Mouse (Mus musculus) thymus, adult 2 months (tissue): Measurements from ENCODE around the gene Btnl2. TPM values are rescaled to one million over a fixed set of nuclear protein-coding genes. Genes with fewer than 3 reads are reported as not detected.

Experiments
- DNase-seq: peaks from one replicate; pipeline ENCODE4 v3.0.0; 2021
- H3K27ac ChIP-seq: fragments of 200-500 bp; 2 replicates; pipeline ENCODE4 v1.5.1; 2012; ENCODE audit warnings: low read length, control low read depth; ENCODE audit not compliant: control insufficient read depth, insufficient read depth
- H3K27me3 ChIP-seq: fragments of 200-500 bp; 2 replicates; pipeline ENCODE4 v1.6.1; 2012; ENCODE audit warnings: mild to moderate bottlenecking, low read length, moderate library complexity, mixed read lengths; ENCODE audit not compliant: control insufficient read depth, insufficient read depth
- H3K36me3 ChIP-seq: fragments of 200-500 bp; 2 replicates; pipeline ENCODE4 v1.6.1; 2012; ENCODE audit warnings: mild to moderate bottlenecking, low read length, moderate library complexity; ENCODE audit not compliant: control insufficient read depth, insufficient read depth
- H3K4me1 ChIP-seq: fragments of 200-500 bp; replicated peaks from 2 replicates; pipeline ENCODE4 v1.6.1; 2012; ENCODE audit warnings: low read length; ENCODE audit not compliant: control insufficient read depth, insufficient read depth
- H3K4me3 ChIP-seq: fragments of 200-500 bp; 2 replicates; pipeline ENCODE4 v1.5.1; 2012; ENCODE audit warnings: mild to moderate bottlenecking, low read length, control low read depth, moderate library complexity; ENCODE audit not compliant: control insufficient read depth, insufficient read depth
- CTCF ChIP-seq: fragments of 200-500 bp; IDR thresholded peaks from 2 replicates; pipeline ENCODE4 v1.5.1; 2012; ENCODE audit warnings: mild to moderate bottlenecking, control low read depth, low read length, moderate library complexity, borderline replicate concordance; ENCODE audit not compliant: control insufficient read depth, poor library complexity, insufficient read depth; ENCODE audit errors: extremely low read depth
- POLR2A ChIP-seq: fragments of 200-500 bp; IDR thresholded peaks from 2 replicates; pipeline ENCODE4 v1.6.1; 2012; ENCODE audit warnings: mild to moderate bottlenecking, low read length, control low read depth, moderate library complexity; ENCODE audit not compliant: control insufficient read depth, poor library complexity, insufficient read depth; ENCODE audit errors: extremely low read depth
- WGBS: fragments of 180-500 bp; shearing (Covaris S2); methylation state at CpG from one replicate; pipeline ENCODE4 v1.1.7; 2018; 5-methylcytosine and 5-hydroxymethylcytosine counted together
- polyA plus RNA-seq: library from polyadenylated mRNA; depleted of rRNA; stranded (reverse); fragments of >200 nt; gene quantifications from 2 replicates; pipeline ENCODE4 v1.2.3, GENCODE M21; 2012

Btnl2 gene
- polyA plus RNA-seq, 1 experiment, result 1.4 TPM

DNA sequence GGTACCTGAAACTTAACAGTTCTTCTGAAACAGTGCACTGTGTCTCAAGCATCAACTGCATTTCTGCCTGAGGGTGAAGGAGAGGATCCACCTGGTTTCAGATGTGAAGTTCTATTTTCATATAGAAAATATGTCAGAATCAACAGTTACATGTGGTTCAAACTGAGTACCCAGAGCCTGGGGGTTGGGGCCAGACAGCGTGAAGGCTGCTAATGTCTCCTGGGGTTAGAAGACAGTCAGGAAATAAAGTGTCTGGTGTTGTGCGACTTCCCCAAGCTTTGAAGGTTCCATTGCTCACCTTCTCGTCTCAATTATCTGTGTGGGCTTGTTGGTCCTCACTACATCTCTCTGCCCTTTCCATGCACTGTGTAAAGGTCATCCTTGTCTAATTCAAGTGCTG lies 28.2 kb upstream of the Btnl2 start:
- TF ChIP-seq CTCF (no peak), POLR2A (no peak)
- Histone ChIP-seq H3K4me3 (no peak overlapping the region), H3K4me1 (peaks cover 7% of the 10 kb centered on the region), H3K36me3 (no peaks in the 10 kb centered on the region), H3K27me3 (no peaks in the 10 kb centered on the region), H3K27ac (no peak overlapping the region)
- 65% methylated on average over 3 of the region's 3 CpGs for WGBS
- DNase-seq, result no peak

GRCm38 (mm10) chr17:34329807-34330206 lies 24.8 kb upstream of the Btnl2 start:
- H3K4me1 ChIP-seq, result peaks cover 7% of the 10 kb centered on the region
- DNase-seq, result no peak
- TF ChIP-seq POLR2A, result no peak
- no peak for TF ChIP-seq CTCF
- WGBS, result 11% methylated on average over 2 of the region's 2 CpGs
- H3K27me3 ChIP-seq, result no peaks in the 10 kb centered on the region
- H3K36me3 ChIP-seq, result no peaks in the 10 kb centered on the region
- H3K4me3 ChIP-seq, result no peak overlapping the region
- H3K27ac ChIP-seq, result no peak overlapping the region; the same call in 1 of the 2 replicates

- Histone ChIP-seq H3K4me3 (no peak overlapping the region), H3K27ac (no peak overlapping the region), H3K27me3 (no peaks in the 10 kb centered on the region), H3K36me3 (no peaks in the 10 kb centered on the region), H3K4me1 (peaks cover 7% of the 10 kb centered on the region)
- 97% methylated on average over 1 of the region's 1 CpGs for WGBS
- no peak for TF ChIP-seq POLR2A
- no peak for TF ChIP-seq CTCF
- no peak for DNase-seq
These were observed 23.4 kb upstream of the Btnl2 start for GRCm38 (mm10) chr17:34331200-34331599.

DNA sequence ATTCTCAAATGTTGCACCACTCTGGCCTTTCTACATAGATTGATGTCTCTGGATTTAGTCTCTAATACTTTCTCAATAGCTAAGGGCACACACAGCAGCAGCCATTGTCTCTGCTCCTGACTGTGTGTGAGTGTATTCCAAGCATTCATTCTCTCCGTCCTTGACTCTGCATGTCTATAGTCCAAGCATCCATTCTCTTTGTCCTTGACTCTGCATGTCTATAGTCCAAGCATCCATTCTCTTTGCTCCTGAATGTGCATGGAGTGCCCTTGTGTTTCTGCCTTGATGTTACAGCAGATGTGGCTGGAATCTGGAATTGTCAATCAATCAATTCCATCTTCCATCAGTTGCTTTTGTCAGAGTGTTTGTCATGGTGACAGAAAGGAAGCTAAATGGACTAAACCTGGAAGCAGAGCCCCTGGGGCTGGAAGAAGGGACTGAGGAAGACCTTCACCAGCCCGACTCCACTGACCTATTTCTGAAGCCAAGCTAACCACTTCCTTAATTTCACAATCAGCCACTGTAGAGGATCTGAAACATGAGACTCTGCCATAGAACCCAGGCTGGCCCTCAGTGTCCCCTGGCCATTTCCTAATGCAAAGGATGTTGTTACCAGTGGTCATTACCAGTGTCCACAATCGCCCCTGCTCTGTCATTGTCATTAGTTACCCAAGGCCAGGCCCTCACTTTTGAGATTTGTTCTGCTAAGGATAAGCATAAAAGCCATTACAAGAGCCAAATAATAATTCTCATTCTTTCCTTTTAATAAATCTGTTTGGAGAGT lies 13.8 kb upstream of the Btnl2 start:
- H3K27me3 ChIP-seq, result no peaks in the 10 kb centered on the region
- DNase-seq, result no peak

GRCm38 (mm10) chr17:34344882-34345281 lies 9.7 kb upstream of the Btnl2 start:
- WGBS, result 95% methylated on average over 4 of the region's 4 CpGs

More for the DNA sequence above, 13.8 kb upstream of the Btnl2 start:
- no peaks in the 10 kb centered on the region for H3K36me3 ChIP-seq
- no peak overlapping the region for H3K4me3 ChIP-seq
- H3K4me1 ChIP-seq, result no peaks in the 10 kb centered on the region
- H3K27ac ChIP-seq, result no peak overlapping the region
- WGBS, result 35% methylated on average over 3 of the region's 3 CpGs
- TF ChIP-seq CTCF (no peak), POLR2A (no peak)

DNA sequence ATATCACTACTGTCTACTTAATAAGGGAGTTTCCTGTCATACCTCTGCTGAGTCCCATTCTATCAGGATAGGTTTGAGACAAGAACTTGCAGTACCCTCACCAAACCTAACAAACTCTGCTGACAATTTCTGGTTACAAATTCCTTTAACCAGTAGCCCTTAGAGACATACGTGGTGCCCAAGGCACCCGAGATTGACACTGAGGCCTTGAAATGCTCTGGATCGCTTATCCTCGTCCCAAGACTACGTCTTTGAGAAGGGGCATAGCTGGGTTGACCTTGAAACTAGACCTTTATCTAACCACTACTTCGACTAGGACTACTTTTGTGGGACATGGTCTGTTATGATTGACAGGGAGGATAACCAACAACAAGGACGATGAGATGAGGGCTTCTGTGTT lies 9.1 kb upstream of the Btnl2 start:
- WGBS, result 86% methylated on average over 7 of the region's 7 CpGs
- TF ChIP-seq POLR2A (no peak), CTCF (no peak)
- DNase-seq, result no peak
- Histone ChIP-seq H3K4me1 (no peaks in the 10 kb centered on the region), H3K4me3 (no peak overlapping the region), H3K27ac (no peak overlapping the region), H3K36me3 (no peaks in the 10 kb centered on the region), H3K27me3 (no peaks in the 10 kb centered on the region)

More at GRCm38 (mm10) chr17:34344882-34345281, 9.7 kb upstream of the Btnl2 start:
- TF ChIP-seq CTCF (no peak), POLR2A (no peak)
- Histone ChIP-seq H3K36me3 (no peaks in the 10 kb centered on the region), H3K27me3 (no peaks in the 10 kb centered on the region), H3K4me3 (no peak overlapping the region), H3K27ac (no peak overlapping the region), H3K4me1 (no peaks in the 10 kb centered on the region)
- DNase-seq, result no peak
